Mouse (Mus musculus) bone marrow, adult 2 months (tissue): ENCODE data around the gene Syce3.
"Not testable (repeated sequence)": the region's sequence is repeated elsewhere in the genome, so short reads cannot be mapped to it uniquely, and the experiment has no call there.

Experiments
- CTCF ChIP-seq: fragments of 200-500 bp; IDR thresholded peaks from 2 replicates; pipeline ENCODE4 v1.5.1; 2011; ENCODE audit warnings: low read length, control low read depth; ENCODE audit not compliant: control insufficient read depth, insufficient read depth
- POLR2A ChIP-seq: fragments of 200-500 bp; IDR thresholded peaks from 2 replicates; pipeline ENCODE4 v1.6.1; 2011; ENCODE audit warnings: low read depth, mild to moderate bottlenecking, control low read depth, low read length, borderline replicate concordance; ENCODE audit not compliant: control insufficient read depth

DNA sequence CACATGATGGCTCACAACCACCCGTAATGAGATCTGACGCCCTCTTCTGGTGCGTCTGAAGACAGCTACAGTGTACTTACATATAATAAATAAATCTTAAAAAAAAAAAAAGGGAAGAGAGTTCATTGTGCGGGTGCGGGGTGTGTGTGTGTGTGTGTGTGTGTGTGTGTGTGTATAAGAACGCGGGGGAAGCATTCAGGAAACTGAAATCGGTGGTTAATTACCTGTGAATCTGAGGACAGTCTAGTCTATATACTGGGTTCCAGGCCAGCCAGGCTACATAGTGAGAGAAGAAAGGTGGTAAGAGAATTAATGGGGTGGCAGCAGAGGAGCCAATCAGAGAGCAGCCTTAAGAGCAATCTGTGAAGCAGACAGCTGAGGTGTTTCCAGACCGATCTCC is 20.5 kb upstream of the Syce3 start:
- TF ChIP-seq POLR2A, CTCF: not testable (repeated sequence)
